Mouse (Mus musculus) gastrocnemius, postnatal 36 days (tissue): ENCODE data around the gene 4933416C03Rik. TPM values are rescaled to one million over a fixed set of nuclear protein-coding genes. Genes with fewer than 3 reads are reported as not detected.

Experiments used
- DNase-seq, 2 experiments: peaks; one replicate each; pipeline ENCODE4 v3.0.0; 2022
- intact Hi-C: fragments of 180-260 bp; cut with DNase I; formaldehyde crosslinking; loops from one replicate; pipeline ENCODE4 v1.15.1; 2025
- total RNA-seq, 2 experiments: library from RNA; stranded (reverse); gene quantifications; 2 replicates each; pipeline ENCODE4 v1.2.3; 2021

4933416C03Rik gene
- total RNA-seq, 2 experiments from 2014 or later, result not detected

DNA sequence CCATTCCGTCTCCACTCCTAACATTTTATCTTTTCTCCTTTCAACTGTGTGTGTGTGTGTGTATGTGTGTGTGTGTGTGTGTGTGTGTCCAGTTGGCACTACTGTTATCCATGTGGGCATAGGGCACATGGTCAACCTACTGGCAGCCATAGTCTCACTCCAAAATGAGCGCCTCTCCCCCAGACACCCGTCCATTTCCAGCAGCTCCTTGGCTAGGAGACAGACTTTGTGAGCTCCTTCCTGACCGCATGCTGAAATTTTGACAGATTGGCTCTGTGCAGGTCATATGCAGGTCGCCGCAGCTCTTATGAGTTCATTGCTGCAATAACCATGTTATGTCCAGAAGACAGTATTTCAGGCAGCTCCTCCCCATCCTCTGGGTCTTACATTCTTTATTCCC lies 32.9 kb downstream of the 4933416C03Rik start:
- intact Hi-C loops, result no loop called here
- no peak for DNase-seq

DNA sequence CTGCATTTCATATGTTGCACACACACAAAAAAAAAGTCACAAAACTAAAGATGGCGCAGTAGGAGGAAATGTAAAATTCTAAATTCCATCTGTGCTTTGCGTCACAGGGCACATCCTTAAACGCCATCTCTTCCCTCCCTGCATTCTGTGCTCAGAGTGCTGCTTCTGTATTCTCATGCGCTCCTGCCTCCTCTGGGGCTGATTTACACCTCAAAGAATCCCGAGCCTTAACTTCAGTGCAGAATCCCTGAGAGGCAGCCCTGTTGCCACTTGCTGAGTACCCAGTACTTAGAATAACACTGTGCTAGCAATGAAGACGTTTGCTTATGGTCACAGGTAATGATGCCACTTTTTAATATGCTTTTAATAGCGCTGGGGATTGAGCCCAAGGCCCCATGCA lies 34.3 kb downstream of the 4933416C03Rik start:
- intact Hi-C loops, result no loop called here
- no peak for DNase-seq

DNA sequence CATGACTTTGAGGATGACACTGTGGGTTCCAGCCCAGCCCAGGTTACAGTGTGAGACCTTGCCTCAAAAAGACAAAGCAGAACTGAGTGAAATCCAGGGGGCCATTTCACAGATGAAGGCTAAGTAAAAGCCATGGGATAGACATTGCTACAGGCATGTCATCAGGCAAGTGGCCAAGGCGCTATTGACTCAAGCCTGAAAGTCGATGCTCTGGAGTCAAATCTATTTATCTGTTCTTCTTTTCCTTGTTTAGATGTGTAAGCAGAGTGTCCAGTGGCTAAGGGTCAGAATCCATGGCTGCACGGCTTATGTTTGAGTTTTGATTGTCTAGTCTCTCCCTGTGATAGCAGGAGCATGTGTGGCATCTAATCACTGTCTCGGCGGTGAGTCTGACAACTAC lies 35.1 kb downstream of the 4933416C03Rik start:
- no peak for DNase-seq
- intact Hi-C loops, result no loop called here

GRCm38 (mm10) chr10:116075954-116076353 lies 37.8 kb downstream of the 4933416C03Rik start:
- intact Hi-C loops, result no loop called here

More at GRCm38 (mm10) chr10:116075954-116076353, 37.8 kb downstream of the 4933416C03Rik start:
- no peak for DNase-seq

Other genes starting within 250 kb of the 4933416C03Rik start
- 1 to 10 TPM in 1 of 2 experiments, under 1 TPM in 1; 0.71 to 1.0 TPM for gene Ptprr, start 95.7 kb downstream of the 4933416C03Rik start, total RNA-seq
- gene Ptprb, start 161.6 kb upstream of the 4933416C03Rik start, total RNA-seq, result 10 to 100 TPM; 26.0 to 27.8 TPM